8 mouse cellular contexts compared by ENCODE assay signal in the genomic region with DNA sequence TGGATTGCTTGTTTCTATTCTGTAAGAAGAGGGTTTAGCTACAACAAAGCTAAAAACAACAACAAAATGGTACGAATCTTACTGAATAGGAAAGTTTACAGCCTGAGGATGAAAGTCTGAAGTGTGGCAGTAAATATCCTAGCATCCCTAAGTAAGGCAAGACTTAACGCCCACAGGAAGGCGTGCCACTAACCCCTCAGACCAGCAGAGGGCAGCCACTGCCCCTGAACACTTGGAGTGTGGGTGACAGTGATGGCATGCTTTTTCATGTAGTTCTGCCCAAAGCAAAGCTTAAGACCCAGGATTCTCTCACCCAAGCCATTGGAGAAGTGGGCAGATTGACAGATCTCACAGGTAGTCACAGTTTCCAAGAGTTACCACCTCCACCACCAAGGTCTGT. TPM values are rescaled to one million over a fixed set of nuclear protein-coding genes. Genes with fewer than 3 reads are reported as not detected.
DNase-seq lines count a peak whose midpoint lies in the region; ATAC-seq and TF ChIP-seq lines count a peak whose summit lies in the region.

No protein-coding gene starts in this region.

- H3K9me3 ChIP-seq in midbrain, embryonic 11.5 days (ENCODE audit: control insufficient read depth, low read length), result no peaks in the 10 kb centered on the region
- H3K9me3 ChIP-seq in midbrain, embryonic 15.5 days, result no peaks in the 10 kb centered on the region

- H3K9ac ChIP-seq in midbrain, embryonic 11.5 days (ENCODE audit: low read length), result no peak overlapping the region
- no peak overlapping the region for H3K9ac ChIP-seq in midbrain, embryonic 15.5 days

- no peak overlapping the region for H3K4me2 ChIP-seq in midbrain, embryonic 11.5 days
- H3K4me2 ChIP-seq in midbrain, embryonic 15.5 days, result no peak overlapping the region

- TF ChIP-seq CTCF in gastrocnemius, adult 2 months (IDR thresholded peaks at IDR 0.05), result peak; percentile 54

- peaks cover 2% of the 10 kb centered on the region; the same call in 1 of the 2 replicates for H3K36me3 ChIP-seq in midbrain, embryonic 11.5 days (ENCODE audit: control insufficient read depth, insufficient read depth, low read length)
- peaks cover 38% of the 10 kb centered on the region for H3K36me3 ChIP-seq in midbrain, embryonic 15.5 days (replicated peaks)

- DNase-seq in gastrocnemius, adult 2 months, result peak; percentile 32
- DNase-seq in gastrocnemius, postnatal 25 days, result no peak
- peak; percentile 90 for DNase-seq in midbrain, embryonic 11.5 days (ENCODE audit: low spot score, missing footprints)
- no peak for DNase-seq in layer of hippocampus, adult 18-20 months (ENCODE audit: low spot score in 2 of 2)

- intact Hi-C loops in gastrocnemius, adult 2 months (cut with DNase I), result no loop called here

- no peak overlapping the region for H3K27ac ChIP-seq in gastrocnemius, adult 2 months
- no peak overlapping the region for H3K27ac ChIP-seq in midbrain, embryonic 11.5 days (ENCODE audit: low read depth, low read length)
- no peak overlapping the region for H3K27ac ChIP-seq in midbrain, embryonic 15.5 days

- no peaks in the 10 kb centered on the region for H3K4me1 ChIP-seq in midbrain, embryonic 11.5 days (ENCODE audit: control insufficient read depth, insufficient read depth, low read length)
- H3K4me1 ChIP-seq in midbrain, embryonic 15.5 days, result no peaks in the 10 kb centered on the region

- WGBS in midbrain, embryonic 11.5 days, result 45% methylated on average over 3 of the region's 3 CpGs
- WGBS in midbrain, embryonic 15.5 days, result 42% methylated on average over 3 of the region's 3 CpGs

- H3K27me3 ChIP-seq in midbrain, embryonic 11.5 days (ENCODE audit: control insufficient read depth, insufficient read depth, low read length), result no peaks in the 10 kb centered on the region
- H3K27me3 ChIP-seq in midbrain, embryonic 15.5 days (replicated peaks), result no peaks in the 10 kb centered on the region

- no peak for ATAC-seq in midbrain, embryonic 11.5 days (ENCODE audit: low FRiP score)
- ATAC-seq in midbrain, embryonic 15.5 days (replicated peaks), result no peak
- ATAC-seq in common myeloid progenitor, adult 5-6 weeks (replicated peaks; ENCODE audit: low read depth, poor library complexity, severe bottlenecking), result peak; percentile 86
- ATAC-seq in megakaryocyte progenitor cell, adult 5-6 weeks (replicated peaks; ENCODE audit: poor library complexity), result peak; percentile 90
- ATAC-seq in inflammation-experienced regulatory T-cells, adult 6 months, result no peak

- H3K4me3 ChIP-seq in gastrocnemius, adult 2 months, result no peak overlapping the region
- no peak overlapping the region for H3K4me3 ChIP-seq in midbrain, embryonic 11.5 days (ENCODE audit: low read depth, low read length)
- no peak overlapping the region for H3K4me3 ChIP-seq in midbrain, embryonic 15.5 days

RNA-seq across cellular contexts. Expression of gene Spaca9, which starts 11.1 kb away (rescaled TPM):
- total RNA-seq in gastrocnemius, adult 2 months (2021), result not detected
- not detected for total RNA-seq in gastrocnemius, postnatal 25 days (2021)
- polyA plus RNA-seq in midbrain, embryonic 11.5 days (2014; fragmentation: Nextera tagmentation; extraction: Ambion mirVana), result 2.4 and 3.0 TPM in 2 replicates
- polyA plus RNA-seq in midbrain, embryonic 15.5 days (2015; fragmentation: Nextera tagmentation; extraction: Ambion mirVana), result 2.2 and 2.3 TPM in 2 replicates
- 2.5 and 6.6 TPM in 2 replicates for total RNA-seq in common myeloid progenitor, adult 5-6 weeks (2017)
- 0.66 and 5.7 TPM in 2 replicates for total RNA-seq in megakaryocyte progenitor cell, adult 5-6 weeks (2015)
- total RNA-seq in megakaryocyte progenitor cell, adult 5-6 weeks (2017), result 2.4 and 8.4 TPM in 2 replicates
- 1 to 10 TPM in 1 of 3 experiments, not detected in 2; 1.1 TPM for polyA plus RNA-seq in inflammation-experienced regulatory T-cells, adult 6 months (2017; shearing (Covaris generic))
- total RNA-seq in layer of hippocampus, adult 18-20 months (2021), result not detected

RNA-seq across cellular contexts. Expression of gene Ak8, which starts 11.5 kb away (rescaled TPM):
- not detected for total RNA-seq in gastrocnemius, adult 2 months (2021)
- total RNA-seq in gastrocnemius, postnatal 25 days (2021), result under 1 TPM in 1 of 2 experiments, not detected in 1; 0.19 TPM
- 0.33 and 0.77 TPM in 2 replicates for polyA plus RNA-seq in midbrain, embryonic 11.5 days (2014; fragmentation: Nextera tagmentation; extraction: Ambion mirVana)
- polyA plus RNA-seq in midbrain, embryonic 15.5 days (2015; fragmentation: Nextera tagmentation; extraction: Ambion mirVana), result 4.1 and 4.4 TPM in 2 replicates
- total RNA-seq in common myeloid progenitor, adult 5-6 weeks (2017), result 1.6 TPM in 1 of 2 replicates, not detected in the other
- total RNA-seq in megakaryocyte progenitor cell, adult 5-6 weeks (2015), result 0.30 and 0.93 TPM in 2 replicates
- 0.24 and 0.33 TPM in 2 replicates for total RNA-seq in megakaryocyte progenitor cell, adult 5-6 weeks (2017)
- not detected for polyA plus RNA-seq in inflammation-experienced regulatory T-cells, adult 6 months (2017; shearing (Covaris generic))
- total RNA-seq in layer of hippocampus, adult 18-20 months (2021), result 1 to 10 TPM in 1 of 2 experiments, under 1 TPM in 1; 0.87 to 1.2 TPM

RNA-seq across cellular contexts. Expression of gene Tsc1, which starts 47.4 kb away (rescaled TPM):
- 10 to 100 TPM; 42.5 to 45.9 TPM for total RNA-seq in gastrocnemius, adult 2 months (2021)
- total RNA-seq in gastrocnemius, postnatal 25 days (2021), result 10 to 100 TPM; 26.9 to 32.5 TPM
- polyA plus RNA-seq in midbrain, embryonic 11.5 days (2014; fragmentation: Nextera tagmentation; extraction: Ambion mirVana), result 19.5 and 22.3 TPM in 2 replicates
- polyA plus RNA-seq in midbrain, embryonic 15.5 days (2015; fragmentation: Nextera tagmentation; extraction: Ambion mirVana), result 38.6 and 40.3 TPM in 2 replicates
- total RNA-seq in common myeloid progenitor, adult 5-6 weeks (2017), result 14.5 and 18.7 TPM in 2 replicates
- 9.4 and 10.3 TPM in 2 replicates for total RNA-seq in megakaryocyte progenitor cell, adult 5-6 weeks (2015)
- 7.1 and 12.1 TPM in 2 replicates for total RNA-seq in megakaryocyte progenitor cell, adult 5-6 weeks (2017)
- polyA plus RNA-seq in inflammation-experienced regulatory T-cells, adult 6 months (2017; shearing (Covaris generic)), result 10 to 100 TPM; 11.8 to 24.1 (median 20.5) TPM
- total RNA-seq in layer of hippocampus, adult 18-20 months (2021), result 10 to 100 TPM; 44.7 to 46.0 TPM

Comparison
In these comparisons a context has a peak if more than half of its experiments do, and no peak if none do; other contexts are left out.
1. DNase-seq: peak in gastrocnemius, adult 2 months (single experiment) and midbrain, embryonic 11.5 days (single experiment); none in gastrocnemius, postnatal 25 days (single experiment) and layer of hippocampus, adult 18-20 months (0 of 2).
2. ATAC-seq: peak in common myeloid progenitor, adult 5-6 weeks (single experiment) and megakaryocyte progenitor cell, adult 5-6 weeks (single experiment); none in midbrain, embryonic 11.5 days (single experiment), midbrain, embryonic 15.5 days (single experiment) and inflammation-experienced regulatory T-cells, adult 6 months (single experiment).